Mouse (Mus musculus) testis, adult 2 months (tissue): ENCODE results near the gene Pmel.

ENCODE experiments used
- CTCF ChIP-seq: fragments of 200-500 bp; IDR thresholded peaks from 2 replicates; pipeline ENCODE4 v1.5.1; 2012; ENCODE audit warnings: low read depth, mild to moderate bottlenecking, inconsistent platforms, low read length, moderate library complexity; ENCODE audit not compliant: control insufficient read depth, insufficient read depth, insufficient replicate concordance
- POLR2A ChIP-seq: fragments of 200-500 bp; IDR thresholded peaks from 2 replicates; pipeline ENCODE4 v1.6.1; 2012; ENCODE audit warnings: low read depth, mild to moderate bottlenecking, inconsistent platforms, low read length, moderate library complexity; ENCODE audit not compliant: control insufficient read depth

DNA sequence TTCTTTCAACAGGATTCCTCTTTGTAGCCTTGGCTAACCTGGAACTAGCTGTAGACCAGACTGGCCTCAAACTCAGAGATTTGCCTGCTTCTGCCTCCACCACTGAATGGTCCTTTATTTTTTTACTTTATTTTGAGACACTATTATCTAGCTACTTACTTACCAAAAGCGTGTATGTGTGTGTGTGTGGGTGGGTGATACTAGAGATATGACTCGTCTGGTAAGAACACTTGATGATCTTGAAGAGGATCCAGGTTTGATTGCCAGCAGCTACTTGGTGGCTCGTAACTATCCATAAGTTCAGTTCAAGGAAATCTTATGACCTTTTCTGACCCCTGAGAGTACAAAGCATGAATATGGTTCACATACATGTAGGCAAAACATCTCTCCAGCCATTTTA, 38.7 kb upstream of the Pmel start:
- no peak for TF ChIP-seq CTCF
- no peak for TF ChIP-seq POLR2A
